In the genomic region with DNA sequence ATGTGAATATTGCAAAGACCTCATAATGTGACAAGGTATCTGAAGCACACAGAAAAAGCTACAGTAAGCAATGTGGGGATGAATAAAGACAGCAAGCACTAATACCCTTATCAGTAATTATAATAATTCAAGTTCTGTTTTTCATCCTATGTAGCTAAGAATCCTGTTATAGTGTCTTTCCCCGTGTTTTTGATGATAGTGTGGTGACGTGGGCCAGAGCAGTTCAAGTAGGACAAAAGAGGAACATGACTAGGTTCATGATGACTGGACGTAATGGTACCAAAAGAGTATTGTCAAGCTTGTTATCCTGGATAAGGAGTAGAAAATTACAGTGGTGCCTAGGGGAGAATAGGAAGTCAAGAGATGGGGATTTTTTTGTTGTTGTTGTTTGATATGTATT, we compare ENCODE assay signal across 8 mouse cellular contexts. TPM values are rescaled to one million over a fixed set of nuclear protein-coding genes. Genes with fewer than 3 reads are reported as not detected.
DNase-seq lines count a peak whose midpoint lies in the region; ATAC-seq and TF ChIP-seq lines count a peak whose summit lies in the region.

No protein-coding gene starts in this region.

- ATAC-seq in heart, embryonic 14.5 days (ENCODE audit: insufficient number of reproducible peaks, insufficient read depth, low FRiP score, low read depth) = no peak
- ATAC-seq in intestine, embryonic 14.5 days (replicated peaks; ENCODE audit: low FRiP score, low TSS enrichment, low read depth) = no peak
- ATAC-seq in midbrain, postnatal 0 days (ENCODE audit: low FRiP score) = no peak
- no peak for ATAC-seq in cerebellum, adult (ENCODE audit: insufficient number of reproducible peaks, low FRiP score, low TSS enrichment)
- no peak for ATAC-seq in erythroid progenitor cell, adult 5-6 weeks (replicated peaks; ENCODE audit: low FRiP score, poor library complexity, severe bottlenecking)

- H3K4me2 ChIP-seq in heart, embryonic 14.5 days (ENCODE audit: low read length) = peak overlapping the region; percentile 78
- H3K4me2 ChIP-seq in intestine, embryonic 14.5 days (ENCODE audit: low read length) = peak overlapping the region; percentile 53
- peak overlapping the region; percentile 53 for H3K4me2 ChIP-seq in midbrain, postnatal 0 days (ENCODE audit: low read depth, low read length, poor library complexity, severe bottlenecking)

- no peak for TF ChIP-seq CTCF in midbrain, postnatal 0 days (IDR thresholded peaks at IDR 0.05)

- peak overlapping the region in 1 of 2 experiments; percentile 75; a peak in 1 of 4 replicates for H3K4me3 ChIP-seq in heart, embryonic 14.5 days (ENCODE audit: control insufficient read depth in 1 of 2, insufficient read depth in 1 of 2, low read depth in 1 of 2, low read length in 2 of 2)
- H3K4me3 ChIP-seq in intestine, embryonic 14.5 days (ENCODE audit: low read depth, low read length) = peak overlapping the region; percentile 82
- H3K4me3 ChIP-seq in midbrain, postnatal 0 days (ENCODE audit: low read depth, low read length) = peak overlapping the region; percentile 75

- no peaks in the 10 kb centered on the region for H3K9me3 ChIP-seq in heart, embryonic 14.5 days (ENCODE audit: control insufficient read depth, low read length)
- no peaks in the 10 kb centered on the region for H3K9me3 ChIP-seq in intestine, embryonic 14.5 days (ENCODE audit: control insufficient read depth, low read length)
- H3K9me3 ChIP-seq in midbrain, postnatal 0 days (ENCODE audit: low read length) = no peaks in the 10 kb centered on the region

- peak overlapping the region; percentile 88 for H3K9ac ChIP-seq in heart, embryonic 14.5 days (ENCODE audit: low read length)
- H3K9ac ChIP-seq in intestine, embryonic 14.5 days (ENCODE audit: low read length) = peak overlapping the region; percentile 76
- H3K9ac ChIP-seq in midbrain, postnatal 0 days (replicated peaks; ENCODE audit: low read length, poor library complexity, severe bottlenecking) = peak overlapping the region; percentile 82

- DNase-seq in heart, postnatal 4 days = no peak
- peak; percentile 39 for DNase-seq in c-Kit-positive CD71-positive TER-119-positive erythroid progenitor cells, embryonic 14.5 days (ENCODE audit: low spot score)
- DNase-seq in intestine, embryonic 14.5 days (ENCODE audit: low spot score) = no peak
- DNase-seq in midbrain, postnatal 0 days (ENCODE audit: low spot score) = no peak
- no peak for DNase-seq in adrenal gland, postnatal 14 days

- H3K27me3 ChIP-seq in heart, embryonic 14.5 days (ENCODE audit: control insufficient read depth, insufficient read depth, low read length) = no peaks in the 10 kb centered on the region
- H3K27me3 ChIP-seq in intestine, embryonic 14.5 days (replicated peaks; ENCODE audit: control insufficient read depth, insufficient read depth, low read length) = no peaks in the 10 kb centered on the region
- H3K27me3 ChIP-seq in midbrain, postnatal 0 days (ENCODE audit: insufficient read depth, low read length) = no peaks in the 10 kb centered on the region

- H3K36me3 ChIP-seq in heart, embryonic 14.5 days (ENCODE audit: control insufficient read depth, insufficient read depth, low read length) = peaks cover 11% of the 10 kb centered on the region
- H3K36me3 ChIP-seq in intestine, embryonic 14.5 days (ENCODE audit: control insufficient read depth, insufficient read depth, low read length) = no peaks in the 10 kb centered on the region
- no peaks in the 10 kb centered on the region for H3K36me3 ChIP-seq in midbrain, postnatal 0 days (ENCODE audit: insufficient read depth, low read length)

- 43% methylated on average over 3 of the region's 3 CpGs for WGBS in heart, embryonic 14.5 days
- WGBS in intestine, embryonic 14.5 days = 64% methylated on average over 3 of the region's 3 CpGs
- WGBS in midbrain, postnatal 0 days = 55% methylated on average over 3 of the region's 3 CpGs

- peaks cover 0 to 21% of the 10 kb centered on the region in 2 experiments; a peak in 2 of 4 replicates for H3K4me1 ChIP-seq in heart, embryonic 14.5 days (ENCODE audit: control insufficient read depth in 2 of 2, insufficient read depth in 2 of 2, low read length in 2 of 2)
- H3K4me1 ChIP-seq in intestine, embryonic 14.5 days (replicated peaks; ENCODE audit: control insufficient read depth, insufficient read depth, low read length) = peaks cover 14% of the 10 kb centered on the region
- peaks cover 8% of the 10 kb centered on the region; the same call in 1 of the 2 replicates for H3K4me1 ChIP-seq in midbrain, postnatal 0 days (ENCODE audit: insufficient read depth, low read length)

- no peak overlapping the region for H3K27ac ChIP-seq in heart, embryonic 14.5 days (replicated peaks in 1 of 2; ENCODE audit: control insufficient read depth in 1 of 2, insufficient read depth in 1 of 2, low read depth in 2 of 2, low read length in 2 of 2)
- H3K27ac ChIP-seq in intestine, embryonic 14.5 days (ENCODE audit: low read depth) = no peak overlapping the region
- H3K27ac ChIP-seq in midbrain, postnatal 0 days (ENCODE audit: low read depth, low read length) = peak overlapping the region; percentile 97

RNA-seq across cellular contexts. Expression of gene Kbtbd3, which starts 1.1 kb away (rescaled TPM):
- 9.0 and 10.4 TPM in 2 replicates for polyA plus RNA-seq in heart, embryonic 14.5 days (2014; fragmentation: Nextera tagmentation; extraction: Ambion mirVana)
- 1 to 10 TPM; 6.5 to 6.8 TPM for total RNA-seq in heart, postnatal 4 days (2021)
- polyA plus RNA-seq in intestine, embryonic 14.5 days (2014; fragmentation: Nextera tagmentation; extraction: Ambion mirVana) = 5.5 and 6.2 TPM in 2 replicates
- 9.8 and 12.3 TPM in 2 replicates for total RNA-seq in midbrain, postnatal 0 days (2014; rRNA removed)
- polyA plus RNA-seq in midbrain, postnatal 0 days (2015; fragmentation: Nextera tagmentation; extraction: Ambion mirVana) = 9.3 and 9.8 TPM in 2 replicates
- 2.6 and 3.7 TPM in 2 replicates for total RNA-seq in adrenal gland, postnatal 14 days (2021)
- 0.36 and 2.5 TPM in 2 replicates for total RNA-seq in erythroid progenitor cell, adult 5-6 weeks (2015; ENCODE audit: low replicate concordance)
- 0.13 and 3.7 TPM in 2 replicates for total RNA-seq in erythroid progenitor cell, adult 5-6 weeks (2017; ENCODE audit: low replicate concordance)

RNA-seq across cellular contexts. Expression of gene Aasdhppt, which starts 1.4 kb away (rescaled TPM):
- 25.4 and 26.1 TPM in 2 replicates for polyA plus RNA-seq in heart, embryonic 14.5 days (2014; fragmentation: Nextera tagmentation; extraction: Ambion mirVana)
- 10 to 100 TPM; 18.2 to 18.3 TPM for total RNA-seq in heart, postnatal 4 days (2021)
- polyA plus RNA-seq in intestine, embryonic 14.5 days (2014; fragmentation: Nextera tagmentation; extraction: Ambion mirVana) = 31.3 and 31.5 TPM in 2 replicates
- total RNA-seq in midbrain, postnatal 0 days (2014; rRNA removed) = 21.5 and 31.7 TPM in 2 replicates
- 29.2 and 29.8 TPM in 2 replicates for polyA plus RNA-seq in midbrain, postnatal 0 days (2015; fragmentation: Nextera tagmentation; extraction: Ambion mirVana)
- 21.7 and 23.2 TPM in 2 replicates for total RNA-seq in adrenal gland, postnatal 14 days (2021)
- total RNA-seq in erythroid progenitor cell, adult 5-6 weeks (2015; ENCODE audit: low replicate concordance) = 24.9 and 28.5 TPM in 2 replicates
- total RNA-seq in erythroid progenitor cell, adult 5-6 weeks (2017; ENCODE audit: low replicate concordance) = 4.2 and 5.8 TPM in 2 replicates
